Mouse (Mus musculus): ENCODE results near the gene Ten1.
A peak's percentile ranks its signal among the peaks of the same experiment; 100 is the strongest.

Ten1 gene

GRCm38 (mm10) chr11:116216549-116216948 lies 17.9 kb downstream of the Ten1 start:
- peaks cover 15% of the 10 kb centered on the region for H3K27me3 ChIP-seq (ENCODE audit: insufficient read depth, low read length)
- peak overlapping the region; percentile 63; the same call in 1 of the 2 replicates for H3K4me3 ChIP-seq (replicated peaks; ENCODE audit: low read length)
- peaks cover 60% of the 10 kb centered on the region for H3K4me1 ChIP-seq (replicated peaks; ENCODE audit: low read depth, low read length)
- no peaks in the 10 kb centered on the region for H3K36me3 ChIP-seq (ENCODE audit: insufficient read depth, low read length)
- H3K9me3 ChIP-seq (ENCODE audit: low read length): no peaks in the 10 kb centered on the region
- no peak for TF ChIP-seq NANOG (IDR thresholded peaks at IDR 0.05; ENCODE audit: borderline replicate concordance, low read length)
- no peak for TF ChIP-seq POU5F1 (IDR thresholded peaks at IDR 0.05; ENCODE audit: borderline replicate concordance, low read length)
- TF ChIP-seq CTCF (conservative IDR thresholded peaks at IDR 0.05; ENCODE audit: low read length): no peak

- no peaks in the 10 kb centered on the region for H3K36me3 ChIP-seq (ENCODE audit: insufficient read depth, low read length)
- H3K4me1 ChIP-seq (replicated peaks; ENCODE audit: low read depth, low read length): peaks cover 70% of the 10 kb centered on the region
- H3K4me3 ChIP-seq (replicated peaks; ENCODE audit: low read length): no peak overlapping the region
- H3K9me3 ChIP-seq (ENCODE audit: low read length): no peaks in the 10 kb centered on the region
- peaks cover 32% of the 10 kb centered on the region for H3K27me3 ChIP-seq (ENCODE audit: insufficient read depth, low read length)
- no peak for TF ChIP-seq CTCF (conservative IDR thresholded peaks at IDR 0.05; ENCODE audit: low read length)
- no peak for TF ChIP-seq POU5F1 (IDR thresholded peaks at IDR 0.05; ENCODE audit: borderline replicate concordance, low read length)
- TF ChIP-seq NANOG (IDR thresholded peaks at IDR 0.05; ENCODE audit: borderline replicate concordance, low read length): no peak
These were observed 19.6 kb downstream of the Ten1 start for GRCm38 (mm10) chr11:116218263-116218662.

- H3K4me1 ChIP-seq (replicated peaks; ENCODE audit: low read depth, low read length): peaks cover 76% of the 10 kb centered on the region
- H3K36me3 ChIP-seq (ENCODE audit: insufficient read depth, low read length): no peaks in the 10 kb centered on the region
- H3K27me3 ChIP-seq (ENCODE audit: insufficient read depth, low read length): peaks cover 38% of the 10 kb centered on the region
- no peaks in the 10 kb centered on the region for H3K9me3 ChIP-seq (ENCODE audit: low read length)
- no peak for TF ChIP-seq CTCF (conservative IDR thresholded peaks at IDR 0.05; ENCODE audit: low read length)
- no peak for TF ChIP-seq POU5F1 (IDR thresholded peaks at IDR 0.05; ENCODE audit: borderline replicate concordance, low read length)
- TF ChIP-seq NANOG (IDR thresholded peaks at IDR 0.05; ENCODE audit: borderline replicate concordance, low read length): no peak
- H3K4me3 ChIP-seq (replicated peaks; ENCODE audit: low read length): no peak overlapping the region
These were observed 20.2 kb downstream of the Ten1 start for GRCm38 (mm10) chr11:116218737-116219400.

- H3K27me3 ChIP-seq (ENCODE audit: insufficient read depth, low read length): peaks cover 48% of the 10 kb centered on the region
- 0 out of 2 replicates have a peak, but pooled peaks cover 3% of the 10 kb centered on the region for H3K9me3 ChIP-seq (ENCODE audit: low read length)
- TF ChIP-seq CTCF (conservative IDR thresholded peaks at IDR 0.05; ENCODE audit: low read length): peak; percentile 83
- TF ChIP-seq POU5F1 (IDR thresholded peaks at IDR 0.05; ENCODE audit: borderline replicate concordance, low read length): no peak
- H3K36me3 ChIP-seq (ENCODE audit: insufficient read depth, low read length): no peaks in the 10 kb centered on the region
- H3K4me1 ChIP-seq (replicated peaks; ENCODE audit: low read depth, low read length): peaks cover 80% of the 10 kb centered on the region
- H3K4me3 ChIP-seq (replicated peaks; ENCODE audit: low read length): no peak overlapping the region
These were observed 21.2 kb downstream of the Ten1 start for GRCm38 (mm10) chr11:116219885-116220284.

GRCm38 (mm10) chr11:116221931-116222739 lies 23.5 kb downstream of the Ten1 start:
- Histone ChIP-seq H3K27me3 (ENCODE audit: insufficient read depth, low read length) (peaks cover 56% of the 10 kb centered on the region), H3K36me3 (ENCODE audit: insufficient read depth, low read length) (no peaks in the 10 kb centered on the region), H3K9me3 (ENCODE audit: low read length) (0 out of 2 replicates have a peak, but pooled peaks cover 5% of the 10 kb centered on the region), H3K4me3 (replicated peaks; ENCODE audit: low read length) (peak overlapping the region; percentile 65), H3K4me1 (replicated peaks; ENCODE audit: low read depth, low read length) (peaks cover 60% of the 10 kb centered on the region)
- no peak for TF ChIP-seq POU5F1 (IDR thresholded peaks at IDR 0.05; ENCODE audit: borderline replicate concordance, low read length)
- TF ChIP-seq NANOG (IDR thresholded peaks at IDR 0.05; ENCODE audit: borderline replicate concordance, low read length): no peak
- TF ChIP-seq CTCF (conservative IDR thresholded peaks at IDR 0.05; ENCODE audit: low read length): no peak

DNA sequence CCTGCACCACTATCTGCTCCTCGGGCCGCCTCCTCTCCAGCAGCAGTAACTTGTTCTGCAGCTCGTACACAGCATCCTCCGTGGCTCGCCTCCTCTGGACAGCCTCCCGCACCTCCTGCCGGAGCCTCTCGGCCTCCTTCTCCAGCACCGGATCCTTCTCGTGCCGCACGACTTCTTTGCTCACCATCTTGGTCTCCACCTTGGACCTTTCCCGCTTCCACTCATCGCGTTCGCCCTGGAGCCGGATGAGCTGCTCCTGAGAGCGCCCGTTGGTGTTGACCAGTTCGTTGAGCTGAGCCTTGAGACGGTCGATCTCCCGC lies 24.0 kb downstream of the Ten1 start:
- Histone ChIP-seq H3K27me3 (ENCODE audit: insufficient read depth, low read length) (peaks cover 60% of the 10 kb centered on the region), H3K9me3 (ENCODE audit: low read length) (0 out of 2 replicates have a peak, but pooled peaks cover 5% of the 10 kb centered on the region), H3K4me3 (replicated peaks; ENCODE audit: low read length) (peak overlapping the region; percentile 65), H3K36me3 (ENCODE audit: insufficient read depth, low read length) (no peaks in the 10 kb centered on the region), H3K4me1 (replicated peaks; ENCODE audit: low read depth, low read length) (peaks cover 63% of the 10 kb centered on the region)
- no peak for TF ChIP-seq POU5F1 (IDR thresholded peaks at IDR 0.05; ENCODE audit: borderline replicate concordance, low read length)
- TF ChIP-seq CTCF (conservative IDR thresholded peaks at IDR 0.05; ENCODE audit: low read length): no peak

DNA sequence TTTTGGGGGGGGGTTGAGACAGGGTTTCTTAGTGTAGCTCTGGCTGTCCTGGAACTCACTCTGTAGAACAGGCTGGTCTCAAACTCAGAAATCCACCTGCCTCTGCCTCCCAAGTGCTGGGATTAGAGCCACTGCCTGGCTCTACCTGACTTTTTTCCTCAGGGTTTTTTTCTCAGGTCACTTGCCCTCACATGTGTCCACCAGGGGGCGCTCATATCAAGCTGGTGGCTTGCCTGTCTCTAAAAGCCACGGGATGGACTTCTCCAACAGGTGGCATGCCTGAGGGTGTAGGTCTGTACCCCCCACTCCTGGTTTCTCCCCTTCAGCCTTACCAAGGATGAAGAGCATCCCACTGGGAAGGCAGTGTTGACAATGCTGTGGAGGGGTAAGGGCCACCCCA lies 27.8 kb downstream of the Ten1 start:
- no peak overlapping the region for H3K4me3 ChIP-seq (replicated peaks; ENCODE audit: low read length)
- H3K36me3 ChIP-seq (ENCODE audit: insufficient read depth, low read length): no peaks in the 10 kb centered on the region
- H3K27me3 ChIP-seq (ENCODE audit: insufficient read depth, low read length): peaks cover 68% of the 10 kb centered on the region
- peaks cover 64% of the 10 kb centered on the region for H3K4me1 ChIP-seq (replicated peaks; ENCODE audit: low read depth, low read length)
- no peak for TF ChIP-seq POU5F1 (IDR thresholded peaks at IDR 0.05; ENCODE audit: borderline replicate concordance, low read length)
- TF ChIP-seq NANOG (IDR thresholded peaks at IDR 0.05; ENCODE audit: borderline replicate concordance, low read length): no peak
- peak; percentile 89 for TF ChIP-seq CTCF (conservative IDR thresholded peaks at IDR 0.05; ENCODE audit: low read length)
- 0 out of 2 replicates have a peak, but pooled peaks cover 5% of the 10 kb centered on the region for H3K9me3 ChIP-seq (ENCODE audit: low read length)

DNA sequence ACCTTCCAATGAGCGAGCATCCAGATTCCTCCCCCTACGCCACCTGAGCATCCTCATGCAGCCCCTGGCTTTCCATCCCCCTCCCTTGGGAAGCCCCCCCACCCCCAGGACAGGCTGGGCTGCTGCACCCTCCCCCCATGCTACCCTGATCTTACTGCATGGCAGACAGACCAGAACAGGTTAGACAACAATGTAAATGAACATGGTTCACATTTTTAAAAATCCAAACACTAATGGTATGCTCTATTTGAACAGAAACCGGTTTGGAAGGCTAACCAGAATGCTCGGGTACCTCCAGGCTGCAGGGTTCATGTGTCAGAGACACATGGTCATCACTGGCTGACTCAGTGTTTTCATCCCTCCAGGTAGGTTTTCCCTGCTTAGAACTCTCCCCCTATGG lies 30.0 kb downstream of the Ten1 start:
- Histone ChIP-seq H3K4me3 (replicated peaks; ENCODE audit: low read length) (no peak overlapping the region), H3K27me3 (ENCODE audit: insufficient read depth, low read length) (peaks cover 59% of the 10 kb centered on the region), H3K4me1 (replicated peaks; ENCODE audit: low read depth, low read length) (peaks cover 56% of the 10 kb centered on the region), H3K9me3 (ENCODE audit: low read length) (0 out of 2 replicates have a peak, but pooled peaks cover 5% of the 10 kb centered on the region), H3K36me3 (ENCODE audit: insufficient read depth, low read length) (no peaks in the 10 kb centered on the region)
- TF ChIP-seq POU5F1 (IDR thresholded peaks at IDR 0.05; ENCODE audit: borderline replicate concordance, low read length) (no peak), NANOG (IDR thresholded peaks at IDR 0.05; ENCODE audit: borderline replicate concordance, low read length) (no peak), CTCF (conservative IDR thresholded peaks at IDR 0.05; ENCODE audit: low read length) (no peak)

Data from E14TG2a.4 (cell line).